Mouse (Mus musculus) C2C12 (cell line): ENCODE measurements around the gene Gm20696. TPM values are rescaled to one million over a fixed set of nuclear protein-coding genes. Genes with fewer than 3 reads are reported as not detected.

Experiments
- H3K27me3 ChIP-seq: one replicate; pipeline ENCODE4 v1.6.1; 2011; ENCODE audit not compliant: control insufficient read depth, insufficient read depth, insufficient read length
- H3K36me3 ChIP-seq: one replicate; pipeline ENCODE4 v1.6.1; 2011; ENCODE audit not compliant: control insufficient read depth, insufficient read depth
- H3K4me3 ChIP-seq: one replicate; pipeline ENCODE4 v1.5.1; 2011; ENCODE audit warnings: mild to moderate bottlenecking, control low read depth; ENCODE audit not compliant: poor library complexity, insufficient read depth, severe bottlenecking
- H3K79me2 ChIP-seq: one replicate; pipeline ENCODE4 v1.6.1; 2011; ENCODE audit not compliant: control insufficient read depth, insufficient read depth
- H3K79me3 ChIP-seq: one replicate; pipeline ENCODE4 v1.6.1; 2011; ENCODE audit warnings: low read depth, control low read depth
- H3ac ChIP-seq: one replicate; pipeline ENCODE3; 2011; ENCODE audit warnings: low read depth; ENCODE audit not compliant: control insufficient read depth, insufficient read length
- CEBPB ChIP-seq: IDR thresholded peaks from one replicate; pipeline ENCODE4 v1.6.1; 2011; ENCODE audit warnings: low read depth, mild to moderate bottlenecking, control low read depth, moderate library complexity
- CTCF ChIP-seq: IDR thresholded peaks from one replicate; pipeline ENCODE4 v1.5.1; 2011; ENCODE audit not compliant: control insufficient read depth, insufficient read depth, insufficient read length
- FOSL1 ChIP-seq: IDR thresholded peaks from one replicate; pipeline ENCODE4 v1.8.0; 2011; ENCODE audit warnings: mild to moderate bottlenecking, low read length; ENCODE audit not compliant: poor library complexity, insufficient read depth, severe bottlenecking
- MAX ChIP-seq: IDR thresholded peaks from one replicate; pipeline ENCODE4 v1.6.1; 2011; ENCODE audit warnings: mild to moderate bottlenecking, control low read depth
- MYOD1 ChIP-seq: IDR thresholded peaks from one replicate; pipeline ENCODE4 v1.6.1; 2011; ENCODE audit warnings: low read depth; ENCODE audit not compliant: control insufficient read depth, insufficient read length
- MYOG ChIP-seq: IDR thresholded peaks from one replicate; pipeline ENCODE4 v1.6.1; 2011; ENCODE audit not compliant: control insufficient read depth, insufficient read length; ENCODE audit errors: extremely low read depth
- USF1 ChIP-seq: IDR thresholded peaks from one replicate; pipeline ENCODE4 v1.6.1; 2011; ENCODE audit warnings: low read depth, mild to moderate bottlenecking, control low read depth, moderate library complexity
- polyA plus RNA-seq: library from polyadenylated mRNA; unstranded; fragments of >200 nt; fragmentation: generic; extraction: Trizol; gene quantifications from one replicate; pipeline ENCODE4 v1.2.1, GENCODE M21; 2012; ENCODE audit warnings: missing spikeins

Gm20696 gene
- polyA plus RNA-seq, 1 experiment = 0.20 TPM

DNA sequence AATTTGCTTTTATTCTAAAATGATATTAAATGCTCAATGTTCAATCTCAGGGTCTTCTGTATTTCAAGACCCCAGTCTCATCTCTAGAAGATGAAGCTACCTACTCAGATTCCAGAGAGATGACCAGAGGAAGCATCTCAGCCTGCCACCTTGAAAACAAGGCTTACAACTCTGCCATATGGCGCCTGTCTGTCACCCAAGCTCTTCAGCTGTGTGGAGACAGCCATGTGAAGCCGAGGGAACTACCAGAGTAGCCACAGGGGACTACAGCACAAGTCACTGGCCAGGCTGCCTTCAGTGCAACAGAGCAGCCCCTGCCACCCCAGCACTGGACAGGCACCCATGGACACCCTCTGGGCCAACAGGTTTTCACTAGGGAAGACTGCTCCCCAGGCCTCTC is 289.5 kb downstream of the Gm20696 start:
- Histone ChIP-seq H3K79me2 (no peaks in the 10 kb centered on the region), H3K79me3 (no peaks in the 10 kb centered on the region), H3K36me3 (no peaks in the 10 kb centered on the region), H3ac (no peak overlapping the region), H3K27me3 (no peaks in the 10 kb centered on the region), H3K4me3 (no peak overlapping the region)
- TF ChIP-seq USF1 (no peak), MYOD1 (no peak), MAX (no peak)

DNA sequence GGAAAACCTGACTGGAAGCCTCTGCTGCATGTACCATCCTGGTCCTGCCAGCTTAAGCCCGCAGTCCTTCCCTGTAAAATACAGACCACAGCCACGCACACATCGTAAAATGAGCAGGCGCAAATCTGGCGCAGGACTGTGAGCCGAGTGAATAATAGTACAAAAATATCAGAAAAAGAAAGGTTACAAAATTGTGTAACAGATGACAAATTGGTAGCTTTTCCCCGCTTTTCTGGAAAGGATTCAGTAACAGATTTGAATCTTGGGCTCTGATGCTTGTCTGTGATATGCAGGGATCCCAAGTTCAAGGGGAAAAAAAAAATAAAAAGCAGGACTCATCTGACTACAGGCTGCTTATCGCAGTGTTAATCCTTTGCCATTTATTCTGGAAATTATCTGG is 289.9 kb downstream of the Gm20696 start:
- TF ChIP-seq FOSL1 = no peak
- TF ChIP-seq MAX = no peak
- no peak for TF ChIP-seq MYOD1
- TF ChIP-seq CTCF = no peak
- TF ChIP-seq MYOG = no peak
- TF ChIP-seq CEBPB = no peak
- no peak for TF ChIP-seq USF1
- no peaks in the 10 kb centered on the region for H3K36me3 ChIP-seq
- no peaks in the 10 kb centered on the region for H3K27me3 ChIP-seq
- H3K4me3 ChIP-seq = no peak overlapping the region
- H3K79me2 ChIP-seq = no peaks in the 10 kb centered on the region
- H3ac ChIP-seq = no peak overlapping the region
- H3K79me3 ChIP-seq = no peaks in the 10 kb centered on the region

DNA sequence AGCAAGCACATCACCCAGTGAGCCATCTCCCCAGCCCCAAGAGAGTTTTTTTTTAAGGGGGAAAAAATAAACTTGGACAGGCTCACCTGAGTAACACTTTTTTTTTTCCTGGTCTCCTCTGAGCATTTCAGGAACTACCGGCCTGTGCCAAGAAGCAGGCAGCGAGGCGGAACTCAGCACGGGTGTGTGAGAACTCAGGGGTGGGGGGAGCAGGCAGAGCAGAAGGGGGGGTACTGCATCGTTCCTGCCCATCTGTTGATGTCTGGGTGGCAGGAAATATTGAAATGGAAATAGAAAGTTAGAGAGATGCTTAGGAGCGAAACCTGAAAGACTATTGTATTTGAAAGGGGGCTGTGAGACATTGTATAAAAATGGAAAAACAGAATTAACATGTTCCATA is 290.7 kb downstream of the Gm20696 start:
- Histone ChIP-seq H3ac (no peak overlapping the region), H3K79me3 (no peaks in the 10 kb centered on the region), H3K36me3 (no peaks in the 10 kb centered on the region), H3K27me3 (no peaks in the 10 kb centered on the region), H3K79me2 (no peaks in the 10 kb centered on the region), H3K4me3 (no peak overlapping the region)
- TF ChIP-seq CTCF (no peak), MAX (no peak), MYOD1 (no peak), USF1 (no peak), FOSL1 (no peak), CEBPB (no peak), MYOG (no peak)

DNA sequence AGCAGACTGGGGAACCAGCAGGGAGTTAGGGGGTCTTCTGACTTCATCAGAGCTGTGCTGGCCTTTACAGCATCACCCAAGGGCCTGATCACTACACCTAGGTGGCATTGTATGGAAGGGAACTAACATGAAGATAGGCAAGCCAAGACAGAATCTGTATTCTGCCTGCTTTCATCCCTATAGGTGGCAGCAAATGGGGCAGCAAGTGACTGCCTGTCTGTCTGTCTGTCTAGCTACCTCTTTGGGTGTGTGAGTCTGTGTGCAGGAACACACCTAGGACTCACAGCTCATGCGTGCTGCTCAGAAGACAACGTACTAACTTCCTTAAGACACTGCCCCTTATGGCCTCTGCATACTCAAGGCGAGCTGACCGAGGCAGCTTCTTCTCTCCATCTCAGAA is 291.2 kb downstream of the Gm20696 start:
- Histone ChIP-seq H3K4me3 (no peak overlapping the region), H3K79me2 (no peaks in the 10 kb centered on the region), H3K79me3 (no peaks in the 10 kb centered on the region), H3K36me3 (no peaks in the 10 kb centered on the region), H3K27me3 (no peaks in the 10 kb centered on the region), H3ac (no peak overlapping the region)
- TF ChIP-seq USF1 (no peak), CEBPB (no peak), MYOG (no peak), MAX (no peak), FOSL1 (no peak), MYOD1 (no peak), CTCF (no peak)

DNA sequence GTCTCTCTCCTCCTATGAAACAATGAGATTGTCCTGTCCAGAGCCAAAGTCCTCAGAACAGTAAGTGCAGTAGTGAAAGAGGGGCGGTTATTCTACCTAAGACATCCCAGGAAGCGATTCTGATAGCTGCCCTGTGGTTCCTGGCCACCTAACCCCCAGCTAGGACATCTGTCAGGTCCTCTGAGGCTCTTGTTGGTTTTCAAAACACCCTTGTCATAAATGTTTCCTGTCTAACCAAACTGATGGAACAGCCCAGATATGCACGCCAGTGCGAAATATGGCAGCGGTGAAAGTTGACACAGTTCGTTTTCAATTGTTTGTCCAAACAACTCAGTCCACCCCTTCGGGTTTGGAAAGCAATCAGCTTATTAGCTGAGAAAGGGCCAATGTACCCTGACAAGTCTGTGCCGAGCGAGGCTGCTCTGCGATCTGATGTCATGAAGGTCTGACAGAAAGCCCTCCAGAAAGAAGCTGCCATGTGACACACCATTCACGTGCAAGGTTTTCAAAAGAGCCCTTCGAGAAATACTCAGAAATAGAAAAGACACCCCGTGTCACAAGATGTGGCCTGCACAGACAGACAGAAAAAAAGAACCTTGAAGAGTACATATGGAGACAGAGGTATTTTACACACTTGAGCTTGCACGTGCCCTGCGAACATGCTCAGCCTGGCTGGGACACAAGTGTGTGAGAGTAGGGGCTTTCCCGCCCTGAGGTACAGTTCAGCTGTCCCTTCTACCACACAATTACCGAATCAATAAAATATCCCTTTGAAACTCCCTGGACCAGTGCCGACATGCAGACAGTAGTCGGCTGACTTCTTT is 291.9 kb downstream of the Gm20696 start:
- TF ChIP-seq MYOG (no peak), CTCF (no peak), FOSL1 (no peak), MAX (no peak), CEBPB (no peak), MYOD1 (no peak), USF1 (no peak)
- Histone ChIP-seq H3K79me2 (no peaks in the 10 kb centered on the region), H3ac (no peak overlapping the region), H3K79me3 (no peaks in the 10 kb centered on the region), H3K27me3 (no peaks in the 10 kb centered on the region), H3K4me3 (no peak overlapping the region), H3K36me3 (no peaks in the 10 kb centered on the region)

DNA sequence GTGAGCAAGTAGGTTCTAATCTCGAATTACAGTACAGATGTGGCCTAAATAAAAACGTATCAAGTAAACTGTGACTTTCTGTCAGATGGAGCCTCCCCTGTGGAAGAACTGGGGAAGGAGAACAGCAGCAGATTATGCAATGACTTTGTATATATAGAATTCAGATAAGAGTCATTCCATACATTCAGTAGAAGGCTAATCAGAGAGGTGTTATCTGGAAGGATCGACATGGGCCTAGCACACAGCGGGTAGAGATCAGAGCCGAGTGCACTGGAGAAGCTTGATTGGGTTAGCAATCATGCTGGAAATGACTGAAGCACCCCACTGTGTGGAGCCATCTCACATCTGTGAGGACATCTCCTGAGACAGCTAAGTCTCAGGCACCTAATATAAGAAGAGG is 294.2 kb downstream of the Gm20696 start:
- H3K36me3 ChIP-seq = no peaks in the 10 kb centered on the region
- TF ChIP-seq MYOD1 = no peak
- H3K79me2 ChIP-seq = no peaks in the 10 kb centered on the region
- no peaks in the 10 kb centered on the region for H3K79me3 ChIP-seq
- no peak overlapping the region for H3ac ChIP-seq
- H3K27me3 ChIP-seq = no peaks in the 10 kb centered on the region
- no peak overlapping the region for H3K4me3 ChIP-seq
